Mouse (Mus musculus) liver, postnatal 0 days (tissue): ENCODE results near the gene Olfr224.

Experiments
- CTCF ChIP-seq: sonication (generic); IDR thresholded peaks from 2 replicates; pipeline ENCODE4 v1.5.1; 2016; ENCODE audit warnings: antibody characterized with exemption, low read depth
- EP300 ChIP-seq: IDR thresholded peaks from 2 replicates; pipeline ENCODE4 v1.6.1; 2016; ENCODE audit warnings: antibody characterized with exemption, low read depth, mild to moderate bottlenecking

GRCm38 (mm10) chr11:58594814-58595213 is 24.5 kb upstream of the Olfr224 start, which contains the start of gene Olfr324:
- TF ChIP-seq CTCF (no peak), EP300 (no peak)
